Mouse (Mus musculus): ENCODE results near the gene Efcab6.

- TF ChIP-seq CTCF (IDR thresholded peaks at IDR 0.05; ENCODE audit: control insufficient read depth, insufficient read depth, insufficient replicate concordance, low read depth, low read length), result no peak
- TF ChIP-seq POLR2A (IDR thresholded peaks at IDR 0.05; ENCODE audit: control insufficient read depth, low read depth, low read length), result no peak
These were observed 187.3 kb downstream of the Efcab6 start for GRCm38 (mm10) chr15:83877898-83878297.
